Mouse (Mus musculus) activated CD4-positive, CD25-positive, alpha-beta regulatory T cell (primary cell): ENCODE data around the gene Homer3. TPM values are rescaled to one million over a fixed set of nuclear protein-coding genes. Genes with fewer than 3 reads are reported as not detected.

Experiments
- polyA plus RNA-seq, 2 experiments: library from polyadenylated mRNA; unstranded; fragments of 100-300 nt; shearing (Covaris generic); gene quantifications; one replicate each; pipeline ENCODE4 v1.2.1; 2017

Homer3 gene
- polyA plus RNA-seq: 1 to 10 TPM; 2.9 to 5.7 TPM

DNA sequence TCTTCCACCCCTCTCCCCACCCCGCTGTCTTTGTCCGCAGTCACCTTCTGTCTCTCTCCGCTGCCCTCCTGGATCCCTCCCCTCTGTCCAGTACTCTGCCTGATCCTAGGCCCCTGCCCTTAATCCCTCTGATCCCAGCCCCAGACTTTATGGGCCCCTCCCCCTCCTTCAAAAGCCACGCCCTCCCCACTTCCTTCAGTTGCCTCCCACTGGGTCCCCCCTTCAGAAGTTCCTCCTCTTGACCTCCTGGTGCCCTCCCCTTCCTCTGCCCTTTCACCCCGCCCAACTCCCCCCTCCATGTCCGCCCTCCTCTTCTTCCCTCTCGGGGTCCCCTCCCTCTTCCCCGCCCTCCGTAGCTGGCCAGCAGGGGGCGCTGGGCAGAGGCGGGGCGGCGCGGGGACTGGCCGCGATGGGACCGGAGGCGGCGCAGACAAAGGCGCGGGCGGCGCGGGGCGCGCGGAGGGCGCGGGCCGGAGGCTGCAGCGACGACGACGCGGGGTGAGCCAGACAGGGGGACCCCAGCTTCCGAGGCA is at the start of gene Homer3:
TSS of gene Homer3 (plus strand) at position 225 of the 533 bp plus-strand sequence.

DNA sequence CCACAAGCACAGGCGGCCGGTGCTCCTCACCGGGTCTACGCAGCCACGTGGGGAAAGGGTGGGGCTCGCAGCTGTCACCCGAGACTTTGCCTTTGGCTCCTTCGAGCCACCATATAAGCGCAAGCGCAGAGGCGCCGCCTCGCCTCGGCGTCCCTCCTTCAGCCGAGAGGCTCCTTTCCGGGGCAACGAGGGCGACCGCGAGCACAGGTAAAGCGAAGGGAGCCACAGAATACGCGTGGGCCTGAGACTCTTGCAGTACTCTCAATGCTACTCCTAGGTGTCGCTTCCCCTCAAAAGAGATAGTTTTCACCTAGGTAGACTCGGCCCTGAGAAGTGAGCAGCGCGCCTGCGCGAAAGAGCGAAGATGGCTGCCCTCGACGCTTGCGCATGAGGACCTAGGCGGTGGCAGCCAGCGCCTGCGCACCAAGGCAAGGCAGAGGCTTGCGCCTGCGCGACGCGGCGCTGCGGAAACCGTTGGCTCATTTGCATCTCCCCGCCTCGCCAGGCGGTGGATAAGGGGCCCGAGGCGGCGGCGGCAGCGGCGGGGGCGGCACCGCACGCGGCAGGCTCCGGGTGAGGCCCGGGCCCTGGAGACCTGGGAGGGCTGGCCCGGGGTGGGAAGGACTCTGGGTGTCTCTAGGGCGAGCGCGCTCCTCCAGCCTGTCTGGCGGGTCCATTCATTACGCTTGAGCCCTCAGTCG is 48.4 kb upstream of the Homer3 start, which contains the start of the genes Sugp2 and Armc6:
TSS of gene Sugp2 (plus strand) at position 147 of the 701 bp plus-strand sequence.
TSS of gene Armc6 (minus strand) at position 387 of the 701 bp plus-strand sequence.

DNA sequence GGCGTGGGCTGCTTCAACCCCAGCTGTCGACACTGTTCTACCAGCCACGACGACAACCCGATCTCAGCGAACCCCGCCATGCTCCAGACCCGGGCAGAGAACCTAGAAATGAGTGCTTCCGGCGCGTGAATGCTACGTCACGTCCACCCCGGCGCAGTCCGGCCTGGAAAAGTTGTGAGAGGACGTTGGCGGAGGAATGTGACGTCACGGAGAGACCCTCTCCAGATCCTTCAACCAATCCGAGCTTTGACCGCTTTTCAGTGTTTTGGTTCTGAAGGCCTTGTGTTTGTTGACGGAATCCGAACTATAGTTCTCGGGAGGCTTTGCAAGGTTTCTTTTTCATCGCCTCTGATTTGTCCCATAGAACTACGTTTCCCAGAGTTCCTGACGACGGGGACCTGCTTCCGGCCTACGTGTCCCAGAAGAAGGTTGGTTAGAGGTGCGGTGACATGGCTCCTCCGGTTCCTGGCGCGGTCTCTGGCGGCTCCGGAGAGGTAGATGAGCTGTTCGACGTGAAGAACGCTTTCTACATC is 19.8 kb downstream of the Homer3 start, which contains the start of the genes Ddx49 and Cope:
TSS of gene Ddx49 (minus strand) at position 132 of the 533 bp plus-strand sequence.
TSS of gene Cope (plus strand) at position 161 of the 533 bp plus-strand sequence.

GRCm38 (mm10) chr8:70315624-70316510 is 33.2 kb downstream of the Homer3 start, which contains the start of gene Cers1:
TSS of gene Cers1 (plus strand) at chr8:70315775.

GRCm38 (mm10) chr8:70329124-70329834 is 46.7 kb downstream of the Homer3 start, which contains the start of gene Gdf1:
TSS of gene Gdf1 (plus strand) at chr8:70329817.

Other genes starting within 250 kb of the Homer3 start
- 10 to 100 TPM; 65.7 to 80.1 TPM for gene Mau2, start 240.1 kb upstream of the Homer3 start, polyA plus RNA-seq
- 10 to 100 TPM; 57.2 to 63.2 TPM for gene Sugp1, start 240.0 kb upstream of the Homer3 start, polyA plus RNA-seq
- under 1 TPM in 1 of 2 experiments, not detected in 1; 0.30 TPM for gene Tm6sf2, start 209.9 kb upstream of the Homer3 start, polyA plus RNA-seq
- not detected for gene Hapln4, start 199.4 kb upstream of the Homer3 start, polyA plus RNA-seq
- under 1 TPM in 1 of 2 experiments, not detected in 1; 0.10 TPM for gene Ncan, start 162.0 kb upstream of the Homer3 start, polyA plus RNA-seq
- gene Nr2c2ap, start 151.5 kb upstream of the Homer3 start, polyA plus RNA-seq: 10 to 100 TPM; 38.4 to 61.7 TPM
- gene Rfxank, start 143.7 kb upstream of the Homer3 start, polyA plus RNA-seq: 10 to 100 TPM; 25.1 to 31.2 TPM
- 10 to 100 TPM; 55.4 to 79.7 TPM for gene Borcs8, start 143.3 kb upstream of the Homer3 start, polyA plus RNA-seq
- gene Mef2b, start 143.1 kb upstream of the Homer3 start, polyA plus RNA-seq: 1 to 10 TPM in 1 of 2 experiments, under 1 TPM in 1; 0.81 to 1.1 TPM
- 10 to 100 TPM; 26.0 to 43.0 TPM for gene Tmem161a, start 110.5 kb upstream of the Homer3 start, polyA plus RNA-seq
- 10 to 100 TPM in 1 of 2 experiments, 1 to 10 TPM in 1; 4.8 to 11.1 TPM for gene Slc25a42, start 70.5 kb upstream of the Homer3 start, polyA plus RNA-seq
- 10 to 100 TPM; 28.9 to 34.8 TPM for gene Sugp2, start 48.6 kb upstream of the Homer3 start, polyA plus RNA-seq
- 10 to 100 TPM; 10.4 to 12.5 TPM for gene Armc6, start 48.4 kb upstream of the Homer3 start, polyA plus RNA-seq
- 10 to 100 TPM; 49.1 to 66.3 TPM for gene Ddx49, start 19.7 kb downstream of the Homer3 start, polyA plus RNA-seq
- gene Cope, start 19.7 kb downstream of the Homer3 start, polyA plus RNA-seq: 100 to 1,000 TPM; 346 to 377 TPM
- gene Cers1, start 32.9 kb downstream of the Homer3 start, polyA plus RNA-seq: not detected
- under 1 TPM; 0.36 to 0.39 TPM for gene Gdf1, start 47.0 kb downstream of the Homer3 start, polyA plus RNA-seq
- gene Upf1, start 70.5 kb downstream of the Homer3 start, polyA plus RNA-seq: 10 to 100 TPM; 55.4 to 75.0 TPM
- 1 to 10 TPM; 1.0 to 2.2 TPM for gene Comp, start 90.7 kb downstream of the Homer3 start, polyA plus RNA-seq
- gene Crtc1, start 156.8 kb downstream of the Homer3 start, polyA plus RNA-seq: 10 to 100 TPM in 1 of 2 experiments, 1 to 10 TPM in 1; 9.8 to 11.8 TPM
- gene Klhl26, start 194.1 kb downstream of the Homer3 start, polyA plus RNA-seq: 10 to 100 TPM; 10.3 to 17.8 TPM
- not detected for gene Tmem59l, start 204.5 kb downstream of the Homer3 start, polyA plus RNA-seq
- not detected for gene Crlf1, start 210.3 kb downstream of the Homer3 start, polyA plus RNA-seq
- gene Rex1bd, start 223.9 kb downstream of the Homer3 start, polyA plus RNA-seq: 100 to 1,000 TPM; 103 to 125 TPM
- 1,000 to 10,000 TPM in 1 of 2 experiments, 100 to 1,000 TPM in 1; 932 to 1,504 TPM for gene Uba52, start 228.0 kb downstream of the Homer3 start, polyA plus RNA-seq
- 100 to 1,000 TPM; 372 to 404 TPM for gene Fkbp8, start 244.9 kb downstream of the Homer3 start, polyA plus RNA-seq
- gene Kxd1, start 245.1 kb downstream of the Homer3 start, polyA plus RNA-seq: 100 to 1,000 TPM; 108 to 123 TPM